Mouse (Mus musculus): ENCODE data around the gene Esr2.

Gene Esr2

DNA sequence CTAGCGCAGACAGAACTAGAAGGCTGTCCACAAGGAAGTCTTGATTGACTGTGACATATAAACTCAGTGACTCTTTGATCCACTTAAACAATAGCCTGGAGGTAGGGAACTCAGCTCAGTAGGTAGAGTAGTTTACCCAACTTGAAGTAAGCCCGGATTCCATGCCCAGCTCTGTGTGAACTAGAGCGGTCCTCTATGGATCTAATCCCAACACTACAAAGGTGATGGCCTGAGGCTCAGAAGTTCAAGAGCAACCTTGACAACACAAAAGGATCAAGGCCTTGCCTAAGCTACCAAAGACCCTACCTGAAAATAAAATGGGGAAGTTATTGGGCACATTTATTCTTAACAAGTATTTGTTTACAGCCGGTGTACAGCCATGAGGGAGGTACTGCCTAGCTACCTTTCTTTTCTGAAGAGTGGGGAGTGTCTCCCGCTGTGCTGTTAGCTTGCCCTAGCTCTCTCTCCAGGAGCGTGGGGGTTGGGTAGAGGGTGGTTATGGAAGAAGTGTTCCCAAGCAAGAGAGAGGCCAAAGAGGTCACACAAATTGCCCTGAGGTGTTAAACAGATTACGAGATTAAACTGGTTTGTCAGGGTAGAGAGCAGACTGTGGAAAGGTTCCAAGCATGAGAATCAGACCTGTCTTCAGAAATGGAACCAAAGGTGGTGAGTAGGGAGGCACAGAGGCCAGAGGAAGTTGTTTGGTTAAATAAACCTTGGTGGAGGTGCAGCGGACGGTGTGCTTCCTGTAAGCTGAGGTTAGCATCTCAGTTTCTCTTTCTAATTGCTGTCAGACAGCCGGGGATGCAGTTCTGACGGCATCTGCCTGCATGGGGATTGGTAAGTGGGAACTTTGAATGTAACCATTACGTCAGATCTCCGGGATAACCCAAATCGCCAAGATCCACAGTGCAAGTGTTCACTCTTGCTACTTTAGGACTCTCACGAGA is 90.8 kb downstream of the Esr2 start:
- Histone ChIP-seq H3K9me3 (ENCODE audit: low read length) (no peaks in the 10 kb centered on the region), H3K36me3 (ENCODE audit: insufficient read depth, low read length) (no peaks in the 10 kb centered on the region), H3K4me3 (replicated peaks; ENCODE audit: low read length) (no peak overlapping the region), H3K27me3 (ENCODE audit: insufficient read depth, low read length) (peaks cover 35% of the 10 kb centered on the region), H3K4me1 (replicated peaks; ENCODE audit: low read depth, low read length) (peaks cover 38% of the 10 kb centered on the region)
- no peak for TF ChIP-seq POU5F1 (IDR thresholded peaks at IDR 0.05; ENCODE audit: borderline replicate concordance, low read length)

DNA sequence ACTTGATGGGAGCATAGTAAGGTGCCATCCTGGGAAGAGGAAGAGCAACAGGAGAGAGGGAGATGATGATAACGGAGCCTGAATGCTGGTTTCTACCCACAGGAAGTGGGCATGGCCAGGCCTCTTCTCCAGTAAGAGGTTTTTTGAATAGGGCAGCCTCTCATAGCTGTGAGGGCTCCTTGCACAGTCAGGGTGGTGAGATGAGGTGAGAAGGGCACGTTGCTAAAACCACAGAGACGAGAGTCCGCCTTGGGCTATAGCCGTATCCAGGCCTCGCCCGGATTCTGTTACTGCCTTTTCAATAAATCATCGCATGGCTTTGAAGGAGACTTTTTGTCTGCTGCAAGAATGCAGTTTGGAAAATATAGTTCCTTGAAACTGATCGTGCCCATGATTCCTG is 92.0 kb downstream of the Esr2 start:
- Histone ChIP-seq H3K4me1 (replicated peaks; ENCODE audit: low read depth, low read length) (peaks cover 49% of the 10 kb centered on the region), H3K4me3 (replicated peaks; ENCODE audit: low read length) (no peak overlapping the region), H3K36me3 (ENCODE audit: insufficient read depth, low read length) (no peaks in the 10 kb centered on the region), H3K9me3 (ENCODE audit: low read length) (no peaks in the 10 kb centered on the region), H3K27me3 (ENCODE audit: insufficient read depth, low read length) (peaks cover 42% of the 10 kb centered on the region)
- no peak for TF ChIP-seq NANOG (IDR thresholded peaks at IDR 0.05; ENCODE audit: borderline replicate concordance, low read length)
- no peak for TF ChIP-seq POU5F1 (IDR thresholded peaks at IDR 0.05; ENCODE audit: borderline replicate concordance, low read length)
- TF ChIP-seq CTCF (conservative IDR thresholded peaks at IDR 0.05; ENCODE audit: low read length), result no peak

DNA sequence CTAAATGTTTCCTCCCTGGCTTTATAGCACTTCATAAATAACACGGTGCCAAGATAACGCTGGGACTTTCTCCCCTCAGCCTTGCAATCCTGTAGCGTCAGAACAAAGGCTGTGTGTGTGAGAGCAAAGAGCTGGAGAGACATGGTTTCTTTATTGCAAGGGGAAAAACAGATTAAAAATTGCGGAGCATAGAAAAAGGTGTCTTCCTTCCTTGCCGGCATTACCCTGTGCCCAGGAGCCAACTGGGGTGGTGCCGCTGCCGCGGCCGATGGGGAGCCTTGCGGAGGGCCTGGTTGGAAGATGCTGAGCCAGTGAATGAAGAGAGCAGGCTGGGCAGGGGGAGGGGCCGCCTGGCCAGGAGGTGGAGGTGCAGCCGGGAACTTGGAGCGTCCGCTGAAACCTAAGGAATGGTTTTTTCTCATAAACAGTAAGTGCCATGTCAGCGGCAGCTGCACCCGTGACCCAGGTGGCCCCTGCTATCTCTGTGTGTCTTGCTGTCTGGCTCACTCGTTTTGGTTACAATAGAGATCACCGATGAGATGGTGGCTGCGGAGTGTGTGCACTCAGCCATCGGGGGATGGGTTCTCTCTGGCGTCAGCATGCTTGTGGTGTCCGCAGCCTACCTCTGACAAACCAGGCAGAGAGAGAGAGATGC is 95.4 kb downstream of the Esr2 start:
- H3K4me1 ChIP-seq (replicated peaks; ENCODE audit: low read depth, low read length), result peaks cover 53% of the 10 kb centered on the region
- TF ChIP-seq NANOG (IDR thresholded peaks at IDR 0.05; ENCODE audit: borderline replicate concordance, low read length) (no peak), POU5F1 (IDR thresholded peaks at IDR 0.05; ENCODE audit: borderline replicate concordance, low read length) (no peak), CTCF (conservative IDR thresholded peaks at IDR 0.05; ENCODE audit: low read length) (no peak)
- no peaks in the 10 kb centered on the region for H3K36me3 ChIP-seq (ENCODE audit: insufficient read depth, low read length)
- H3K4me3 ChIP-seq (replicated peaks; ENCODE audit: low read length), result peak overlapping the region; percentile 65
- H3K9me3 ChIP-seq (ENCODE audit: low read length), result no peaks in the 10 kb centered on the region
- H3K27me3 ChIP-seq (ENCODE audit: insufficient read depth, low read length), result peaks cover 42% of the 10 kb centered on the region

DNA sequence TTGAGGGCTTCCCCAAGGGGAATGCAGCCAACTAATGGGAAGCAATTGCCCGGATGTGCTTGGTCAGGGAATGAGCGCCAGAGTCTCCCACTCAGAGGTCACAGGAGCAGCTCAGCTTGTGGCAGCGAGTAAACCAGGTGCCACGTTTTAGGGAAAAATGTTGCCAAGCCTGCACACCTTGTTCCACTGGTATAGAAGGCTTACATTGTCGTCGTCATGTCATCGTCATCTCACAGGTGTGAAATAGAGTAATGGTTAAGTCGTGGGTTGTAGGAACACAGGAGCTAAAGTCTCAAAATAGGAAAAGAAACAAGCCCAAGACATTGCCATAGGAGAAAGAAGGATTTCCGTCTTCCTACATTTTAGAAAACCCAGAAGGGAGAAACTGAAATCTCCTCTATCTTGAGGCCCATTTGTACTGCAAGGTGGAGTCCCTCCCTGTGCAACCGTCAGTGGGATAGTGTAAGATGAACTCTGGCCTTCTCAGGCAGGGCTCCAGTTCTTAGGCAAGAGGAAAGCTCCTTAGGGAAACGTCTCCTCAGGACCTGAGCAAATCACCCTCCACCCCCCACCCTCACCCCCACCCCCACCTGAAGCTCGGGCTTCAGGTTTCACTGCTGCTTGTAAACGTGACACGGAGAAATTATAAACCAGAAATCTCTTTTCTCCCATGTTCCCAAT is 96.0 kb downstream of the Esr2 start:
- peaks cover 46% of the 10 kb centered on the region for H3K27me3 ChIP-seq (ENCODE audit: insufficient read depth, low read length)
- H3K4me1 ChIP-seq (replicated peaks; ENCODE audit: low read depth, low read length), result peaks cover 50% of the 10 kb centered on the region
- peak overlapping the region; percentile 65 for H3K4me3 ChIP-seq (replicated peaks; ENCODE audit: low read length)
- no peaks in the 10 kb centered on the region for H3K9me3 ChIP-seq (ENCODE audit: low read length)
- no peak for TF ChIP-seq CTCF (conservative IDR thresholded peaks at IDR 0.05; ENCODE audit: low read length)
- TF ChIP-seq NANOG (IDR thresholded peaks at IDR 0.05; ENCODE audit: borderline replicate concordance, low read length), result no peak
- no peak for TF ChIP-seq POU5F1 (IDR thresholded peaks at IDR 0.05; ENCODE audit: borderline replicate concordance, low read length)
- no peaks in the 10 kb centered on the region for H3K36me3 ChIP-seq (ENCODE audit: insufficient read depth, low read length)

DNA sequence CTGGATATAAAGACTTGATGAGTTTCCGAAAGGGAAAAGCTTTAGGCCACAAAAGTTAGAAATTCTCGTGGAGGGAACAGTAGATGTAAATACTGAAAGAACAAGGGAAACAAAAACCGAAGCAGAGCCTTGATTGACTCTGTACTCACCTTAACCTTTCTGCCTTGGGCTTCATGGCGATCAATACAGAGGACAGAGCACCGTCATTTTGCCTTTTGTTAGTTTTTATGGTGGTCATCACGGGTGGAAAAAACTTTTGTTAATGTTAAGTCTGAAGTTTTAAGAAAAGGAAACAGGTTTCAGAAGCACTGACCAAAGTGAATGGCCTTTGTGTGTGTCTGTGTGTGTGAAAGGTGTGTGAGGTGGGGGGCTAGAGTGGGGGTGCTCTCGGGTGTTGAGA is 103.1 kb downstream of the Esr2 start:
- H3K4me3 ChIP-seq (replicated peaks; ENCODE audit: low read length), result no peak overlapping the region
- no peaks in the 10 kb centered on the region for H3K9me3 ChIP-seq (ENCODE audit: low read length)
- TF ChIP-seq POU5F1 (IDR thresholded peaks at IDR 0.05; ENCODE audit: borderline replicate concordance, low read length) (no peak), NANOG (IDR thresholded peaks at IDR 0.05; ENCODE audit: borderline replicate concordance, low read length) (peak; percentile 27; the same call in 1 of the 2 replicates)
- peaks cover 61% of the 10 kb centered on the region for H3K4me1 ChIP-seq (replicated peaks; ENCODE audit: low read depth, low read length)
- H3K36me3 ChIP-seq (ENCODE audit: insufficient read depth, low read length), result no peaks in the 10 kb centered on the region
- H3K27me3 ChIP-seq (ENCODE audit: insufficient read depth, low read length), result peaks cover 19% of the 10 kb centered on the region

DNA sequence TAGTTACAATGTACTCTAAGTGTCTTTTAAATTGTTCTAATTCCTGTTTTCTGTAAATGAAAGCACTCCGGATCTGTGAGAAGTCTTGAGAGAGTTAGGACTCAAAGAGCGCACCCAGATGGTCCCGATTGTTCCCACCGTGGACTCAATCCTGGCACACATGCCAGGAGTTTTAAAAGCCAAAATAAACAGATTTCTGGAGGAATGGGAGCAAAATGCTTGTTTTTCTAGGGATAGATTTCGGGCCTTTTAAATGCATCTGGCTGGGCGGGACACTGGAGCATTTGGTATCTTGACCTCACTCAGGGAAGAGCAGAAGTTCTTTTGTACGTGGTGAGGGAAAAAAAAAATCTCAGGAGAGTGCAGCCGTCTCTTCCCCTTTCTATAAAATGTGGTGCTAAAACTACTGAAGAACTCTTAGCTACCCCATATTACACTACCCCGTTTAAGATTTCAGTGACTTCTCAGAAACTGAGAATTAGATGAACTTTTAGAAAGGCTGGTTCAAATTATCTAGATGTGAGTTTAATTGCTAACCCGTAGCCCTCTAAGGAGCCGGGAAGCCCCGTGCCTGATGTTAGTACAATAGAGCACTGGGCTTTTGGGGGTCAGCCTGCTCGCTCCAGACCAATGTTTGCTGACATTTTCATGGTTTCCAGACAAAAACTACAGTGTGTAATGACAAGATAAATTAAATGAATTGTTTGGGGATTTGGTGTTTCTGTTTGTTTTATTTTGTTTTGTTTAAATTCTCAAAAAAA is 103.8 kb downstream of the Esr2 start:
- Histone ChIP-seq H3K4me3 (replicated peaks; ENCODE audit: low read length) (peak overlapping the region; percentile 0; the same call in 1 of the 2 replicates), H3K27me3 (ENCODE audit: insufficient read depth, low read length) (peaks cover 19% of the 10 kb centered on the region), H3K36me3 (ENCODE audit: insufficient read depth, low read length) (no peaks in the 10 kb centered on the region), H3K4me1 (replicated peaks; ENCODE audit: low read depth, low read length) (peaks cover 57% of the 10 kb centered on the region), H3K9me3 (ENCODE audit: low read length) (no peaks in the 10 kb centered on the region)
- TF ChIP-seq NANOG (IDR thresholded peaks at IDR 0.05; ENCODE audit: borderline replicate concordance, low read length) (no peak), POU5F1 (IDR thresholded peaks at IDR 0.05; ENCODE audit: borderline replicate concordance, low read length) (no peak), CTCF (conservative IDR thresholded peaks at IDR 0.05; ENCODE audit: low read length) (no peak)

DNA sequence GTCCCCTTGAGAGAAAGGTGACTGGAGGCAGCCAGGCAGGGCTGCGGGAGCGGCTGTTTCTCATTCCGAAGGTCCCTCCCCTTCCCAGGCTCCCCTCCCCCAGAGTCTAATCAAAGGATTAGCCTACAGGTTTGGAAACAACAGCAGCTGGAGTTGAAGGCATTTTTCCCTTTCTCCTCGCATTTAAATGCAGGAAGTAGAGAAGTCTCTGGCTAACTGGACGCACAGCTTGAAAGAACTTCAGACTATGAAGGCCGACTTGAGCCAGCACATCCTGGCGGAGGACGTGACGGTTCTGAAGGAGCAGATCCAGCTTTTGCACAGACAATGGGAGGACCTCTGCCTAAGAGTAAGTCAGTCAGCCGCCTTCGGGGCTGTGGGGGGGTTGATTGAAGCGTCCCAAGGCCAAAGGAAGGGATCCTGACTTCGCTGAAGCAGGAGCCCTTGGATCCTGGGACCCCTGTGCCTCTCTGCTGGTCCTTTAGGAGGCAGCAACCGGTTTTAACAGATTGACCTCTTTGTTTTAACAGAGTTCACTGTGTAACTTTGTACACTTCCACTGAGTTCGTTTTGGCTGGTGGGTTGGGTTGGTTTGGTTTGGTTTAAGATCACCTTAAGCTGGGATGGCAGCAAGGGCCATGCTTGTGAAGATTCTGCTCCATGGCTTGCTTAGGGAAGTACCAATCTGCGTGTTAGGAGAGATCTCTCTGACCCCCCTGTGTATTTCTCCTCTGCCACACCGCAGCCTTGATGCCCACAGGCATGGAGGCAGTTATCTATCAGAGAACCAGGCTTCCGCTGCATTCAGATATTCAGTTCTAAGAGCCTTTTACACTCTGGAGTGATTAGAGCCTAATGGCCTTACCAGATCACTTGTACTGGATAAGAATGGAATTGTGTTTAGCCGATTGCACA is 104.9 kb downstream of the Esr2 start:
- H3K9me3 ChIP-seq (ENCODE audit: low read length), result no peaks in the 10 kb centered on the region
- peaks cover 53% of the 10 kb centered on the region for H3K4me1 ChIP-seq (replicated peaks; ENCODE audit: low read depth, low read length)
- H3K36me3 ChIP-seq (ENCODE audit: insufficient read depth, low read length), result no peaks in the 10 kb centered on the region
- TF ChIP-seq CTCF (conservative IDR thresholded peaks at IDR 0.05; ENCODE audit: low read length) (no peak), POU5F1 (IDR thresholded peaks at IDR 0.05; ENCODE audit: borderline replicate concordance, low read length) (no peak), NANOG (IDR thresholded peaks at IDR 0.05; ENCODE audit: borderline replicate concordance, low read length) (no peak; the same call in 1 of the 2 replicates)
- H3K27me3 ChIP-seq (ENCODE audit: insufficient read depth, low read length), result peaks cover 18% of the 10 kb centered on the region
- H3K4me3 ChIP-seq (replicated peaks; ENCODE audit: low read length), result peak overlapping the region; percentile 69

Data from E14TG2a.4 (cell line).